Mouse (Mus musculus) embryonic facial prominence, embryonic 11.5 days (tissue): ENCODE results near the gene Nol12. TPM values are rescaled to one million over a fixed set of nuclear protein-coding genes. Genes with fewer than 3 reads are reported as not detected.

Source experiments
- ATAC-seq: fragments of 200-750 bp; cut with Nextera tagmentation; replicated peaks from 2 replicates; pipeline ENCODE4 v1.8.0; 2017; ENCODE audit warnings: low read depth; ENCODE audit not compliant: insufficient number of reproducible peaks, low FRiP score, low TSS enrichment
- DNase-seq: peaks from one replicate; pipeline ENCODE4 v3.0.0-alpha.2; 2015; ENCODE audit warnings: low spot score
- H3K27ac ChIP-seq: fragments of 300-500 bp; sonication (generic); replicated peaks from 2 replicates; pipeline ENCODE4 v1.5.1; 2014; ENCODE audit warnings: mild to moderate bottlenecking, low read depth, low read length, control low read depth
- H3K27me3 ChIP-seq: fragments of 300-500 bp; sonication (generic); 2 replicates; pipeline ENCODE4 v1.6.1; 2014; ENCODE audit warnings: mild to moderate bottlenecking, low read length, moderate library complexity, mixed read lengths; ENCODE audit not compliant: control insufficient read depth, insufficient read depth
- H3K36me3 ChIP-seq: fragments of 300-500 bp; sonication (generic); replicated peaks from 2 replicates; pipeline ENCODE4 v1.6.1; 2014; ENCODE audit warnings: low read depth, mild to moderate bottlenecking, low read length, moderate library complexity, mixed read lengths; ENCODE audit not compliant: control insufficient read depth, insufficient read depth
- H3K4me1 ChIP-seq: fragments of 300-500 bp; sonication (generic); 2 replicates; pipeline ENCODE4 v1.6.1; 2014; ENCODE audit warnings: low read length, mixed read lengths; ENCODE audit not compliant: control insufficient read depth, insufficient read depth
- H3K4me2 ChIP-seq: fragments of 300-500 bp; sonication (generic); 2 replicates; pipeline ENCODE4 v1.6.1; 2014; ENCODE audit warnings: low read depth, mild to moderate bottlenecking, control low read depth, low read length, moderate library complexity
- H3K4me3 ChIP-seq: fragments of 300-500 bp; sonication (generic); 2 replicates; pipeline ENCODE4 v1.5.1; 2014; ENCODE audit warnings: low read depth, low read length, control low read depth
- H3K9ac ChIP-seq: fragments of 300-500 bp; sonication (generic); replicated peaks from 2 replicates; pipeline ENCODE4 v1.6.1; 2014; ENCODE audit warnings: mild to moderate bottlenecking, control low read depth, low read length
- H3K9me3 ChIP-seq: fragments of 300-500 bp; sonication (generic); replicated peaks from 2 replicates; pipeline ENCODE4 v1.6.1; 2016; ENCODE audit warnings: mild to moderate bottlenecking, low read length, inconsistent platforms, mixed read lengths; ENCODE audit not compliant: control insufficient read depth
- WGBS: fragments of 180-500 bp; shearing (Covaris S2); extraction: QIAGEN DNeasy Blood & Tissue Kit; methylation state at CpG from one replicate; pipeline ENCODE4 v1.1.7; 2014; 5-methylcytosine and 5-hydroxymethylcytosine counted together
- polyA plus RNA-seq: library from polyadenylated mRNA; unstranded; fragments of >200 nt; fragmentation: Nextera tagmentation; extraction: Ambion mirVana; gene quantifications from 2 replicates; pipeline ENCODE4 v1.2.1, GENCODE M21; 2014

The Nol12 gene
- polyA plus RNA-seq, 1 experiment from 2014 or later = 56.7 TPM

DNA sequence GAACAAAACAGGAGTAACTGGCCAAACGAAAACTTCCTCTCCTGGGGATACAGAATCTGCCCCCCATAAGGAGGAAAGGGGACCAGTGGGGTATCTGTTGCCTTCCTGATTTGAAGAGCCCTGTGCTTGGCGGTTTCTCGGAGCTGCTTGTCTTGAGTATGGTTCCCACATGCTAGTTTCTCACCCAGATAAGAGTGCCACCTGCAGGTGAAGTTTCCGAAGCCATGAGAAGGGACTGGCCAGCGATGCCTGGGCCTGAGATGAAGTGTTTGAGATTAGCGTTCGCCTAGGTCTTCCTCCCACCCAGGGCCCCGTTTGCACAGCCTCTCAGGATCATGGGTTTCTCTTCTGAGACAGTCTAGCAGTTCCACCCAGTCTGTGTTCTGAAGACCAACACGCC is 22.7 kb upstream of the Nol12 start:
- ATAC-seq (no peak), DNase-seq (peak; percentile 55)
- Histone ChIP-seq H3K27me3 (no peaks in the 10 kb centered on the region), H3K4me2 (no peak overlapping the region), H3K27ac (no peak overlapping the region), H3K36me3 (no peaks in the 10 kb centered on the region; the same call in 1 of the 2 replicates), H3K4me3 (no peak overlapping the region), H3K9me3 (no peaks in the 10 kb centered on the region), H3K9ac (no peak overlapping the region), H3K4me1 (peaks cover 11% of the 10 kb centered on the region)
- WGBS = 37% methylated on average over 9 of the region's 9 CpGs

- peak; percentile 88 for ATAC-seq
Observed at GRCm38 (mm10) chr15:78913632-78914090, 21.1 kb upstream of the Nol12 start, which contains the start of gene Pdxp. Gene Pdxp (plus strand): TSS chr15:78913919.

GRCm38 (mm10) chr15:78914091-78914822 is 20.5 kb upstream of the Nol12 start:
- under 1% methylated on average over 72 of the region's 87 CpGs for WGBS
- no peaks in the 10 kb centered on the region; the same call in 1 of the 2 replicates for H3K36me3 ChIP-seq
- peaks cover 11% of the 10 kb centered on the region for H3K4me1 ChIP-seq

More at GRCm38 (mm10) chr15:78913632-78914090, 21.1 kb upstream of the Nol12 start, which contains the start of gene Pdxp:
- H3K27me3 ChIP-seq = no peaks in the 10 kb centered on the region
- H3K4me1 ChIP-seq = peaks cover 11% of the 10 kb centered on the region
- under 1% methylated on average over 51 of the region's 51 CpGs for WGBS
- peak within 1 kb of the TSS; percentile 81 for H3K4me3 ChIP-seq
- peak within 1 kb of the TSS; percentile 86 for H3K9ac ChIP-seq
- H3K4me2 ChIP-seq = peak within 1 kb of the TSS; percentile 94
- H3K36me3 ChIP-seq = no peaks in the 10 kb centered on the region; the same call in 1 of the 2 replicates
- peak; percentile 99 for DNase-seq
- no peaks in the 10 kb centered on the region for H3K9me3 ChIP-seq
- peak within 1 kb of the TSS; percentile 82 for H3K27ac ChIP-seq

DNA sequence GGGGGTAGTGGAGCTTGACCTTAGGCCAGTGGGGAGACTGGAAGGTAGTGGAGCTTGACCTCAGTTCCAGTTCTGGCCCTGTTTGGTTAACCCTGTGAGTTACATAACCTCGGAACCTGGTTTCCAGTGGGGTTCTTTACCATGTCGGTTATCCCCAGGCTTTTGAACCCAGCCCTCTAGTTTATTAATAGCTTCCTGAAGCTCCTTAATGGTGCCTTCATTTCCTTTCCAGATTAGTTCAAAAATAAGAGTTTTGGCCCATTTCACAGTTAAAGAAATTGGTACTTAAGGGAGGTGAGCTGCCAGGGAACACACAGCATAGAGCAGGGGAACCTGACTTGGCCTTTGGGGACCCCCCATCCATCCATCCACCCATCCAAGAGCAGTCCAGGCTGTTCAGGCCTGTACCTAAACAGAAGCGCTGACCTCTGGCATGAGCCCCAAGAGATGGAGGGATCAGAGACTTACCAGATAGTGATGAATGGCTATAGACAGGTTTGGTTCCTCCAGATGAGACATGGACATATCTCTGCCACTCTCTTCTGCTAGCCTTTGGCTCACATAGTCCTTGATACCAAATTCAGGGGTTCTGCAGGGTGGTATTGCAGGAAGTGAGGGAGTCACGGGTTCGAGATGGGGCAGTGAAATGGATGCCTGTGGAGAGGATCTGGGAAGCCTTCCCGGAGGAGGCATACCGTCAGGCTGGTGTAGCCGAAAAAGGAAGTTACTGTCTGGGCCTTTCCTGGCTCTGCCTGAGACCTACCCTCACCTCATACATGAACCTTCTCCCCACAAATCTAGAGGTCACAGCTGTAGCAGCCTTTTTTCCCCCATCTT is 19.7 kb upstream of the Nol12 start:
- H3K27me3 ChIP-seq = no peaks in the 10 kb centered on the region
- WGBS = 50% methylated on average over 8 of the region's 8 CpGs
- H3K4me3 ChIP-seq = peak overlapping the region; percentile 81
- DNase-seq (no peak), ATAC-seq (no peak)
- no peaks in the 10 kb centered on the region for H3K9me3 ChIP-seq
- H3K4me2 ChIP-seq = peak overlapping the region; percentile 94
- no peaks in the 10 kb centered on the region; the same call in 1 of the 2 replicates for H3K36me3 ChIP-seq
- no peak overlapping the region for H3K27ac ChIP-seq
- H3K4me1 ChIP-seq = peaks cover 11% of the 10 kb centered on the region
- H3K9ac ChIP-seq = peak overlapping the region; percentile 86

More at GRCm38 (mm10) chr15:78914091-78914822, 20.5 kb upstream of the Nol12 start:
- H3K27ac ChIP-seq = peak overlapping the region; percentile 82
- H3K4me3 ChIP-seq = peak overlapping the region; percentile 81
- H3K4me2 ChIP-seq = peak overlapping the region; percentile 94
- H3K9me3 ChIP-seq = no peaks in the 10 kb centered on the region
- DNase-seq = peak; percentile 52
- H3K9ac ChIP-seq = peak overlapping the region; percentile 86
- H3K27me3 ChIP-seq = no peaks in the 10 kb centered on the region
- ATAC-seq = peak; percentile 47; the same call in 1 of the 2 replicates

GRCm38 (mm10) chr15:78915660-78916017 is 19.1 kb upstream of the Nol12 start:
- Histone ChIP-seq H3K36me3 (no peaks in the 10 kb centered on the region; the same call in 1 of the 2 replicates), H3K9me3 (no peaks in the 10 kb centered on the region), H3K27ac (no peak overlapping the region), H3K9ac (peak overlapping the region; percentile 45), H3K4me3 (peak overlapping the region; percentile 81), H3K4me1 (peaks cover 11% of the 10 kb centered on the region), H3K4me2 (peak overlapping the region; percentile 94), H3K27me3 (no peaks in the 10 kb centered on the region)
- ATAC-seq (no peak), DNase-seq (peak; percentile 91)
- 8% methylated on average over 8 of the region's 8 CpGs for WGBS

DNA sequence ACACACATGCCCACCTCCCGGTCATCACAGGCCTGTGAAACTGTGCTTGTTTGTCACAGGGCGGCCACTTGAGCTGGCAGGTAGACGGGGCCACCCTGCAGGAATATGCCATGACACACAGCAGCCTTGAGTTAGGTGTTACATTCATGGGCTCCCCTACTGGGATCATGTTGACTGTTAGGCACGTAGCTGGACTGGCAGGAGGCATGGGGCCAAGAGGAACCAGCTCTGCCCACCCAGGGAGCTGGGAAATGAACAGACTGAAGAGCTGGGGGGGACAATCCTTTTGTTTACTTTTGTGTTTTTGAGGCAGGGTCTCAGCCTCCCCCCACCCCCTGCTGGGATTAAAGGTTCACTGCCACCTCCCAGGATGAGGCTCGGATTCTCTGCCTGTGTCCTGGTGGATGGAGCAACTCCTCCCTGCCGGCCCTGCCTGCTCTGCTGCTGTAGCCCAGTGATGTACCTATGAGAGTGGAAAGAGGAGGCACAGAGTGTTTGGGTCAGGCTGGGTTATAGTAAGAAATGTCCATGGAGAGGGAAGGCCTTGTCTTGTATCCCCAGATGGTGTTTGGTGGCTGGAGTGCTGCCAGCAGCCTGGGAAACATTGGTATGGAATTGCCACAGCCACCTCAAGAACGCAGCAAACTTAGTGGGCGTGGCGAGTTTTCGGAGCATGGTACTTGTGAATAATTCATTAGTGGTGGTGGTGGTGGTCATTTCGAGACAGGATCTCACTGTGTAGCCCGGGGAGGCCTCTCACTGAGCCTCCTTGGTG is 18.5 kb upstream of the Nol12 start:
- no peak for ATAC-seq
- no peaks in the 10 kb centered on the region for H3K27me3 ChIP-seq
- 72% methylated on average over 12 of the region's 12 CpGs for WGBS
- peaks cover 11% of the 10 kb centered on the region for H3K4me1 ChIP-seq
- peak overlapping the region; percentile 45 for H3K9ac ChIP-seq
- H3K9me3 ChIP-seq = no peaks in the 10 kb centered on the region
- peak overlapping the region; percentile 22; the same call in 1 of the 2 replicates for H3K4me3 ChIP-seq
- peak overlapping the region; percentile 94 for H3K4me2 ChIP-seq
- H3K36me3 ChIP-seq = no peaks in the 10 kb centered on the region
- no peak overlapping the region for H3K27ac ChIP-seq
- DNase-seq = no peak

DNA sequence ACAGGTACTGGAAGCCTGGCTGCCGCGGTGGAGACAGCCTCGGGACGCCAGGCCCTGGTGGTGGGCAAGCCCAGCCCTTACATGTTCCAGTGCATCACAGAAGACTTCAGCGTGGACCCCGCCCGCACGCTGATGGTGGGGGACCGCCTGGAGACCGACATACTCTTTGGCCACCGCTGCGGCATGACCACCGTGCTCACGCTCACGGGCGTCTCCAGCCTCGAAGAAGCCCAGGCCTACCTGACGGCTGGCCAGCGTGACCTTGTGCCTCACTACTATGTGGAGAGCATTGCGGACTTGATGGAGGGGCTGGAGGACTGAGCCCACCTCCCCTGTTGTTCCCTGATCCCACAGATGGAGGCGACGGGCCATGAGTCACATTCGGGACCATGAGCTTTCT is 16.6 kb upstream of the Nol12 start:
- H3K4me2 ChIP-seq = no peak overlapping the region
- H3K27ac ChIP-seq = no peak overlapping the region
- peaks cover 11% of the 10 kb centered on the region for H3K4me1 ChIP-seq
- no peaks in the 10 kb centered on the region for H3K36me3 ChIP-seq
- DNase-seq = no peak
- WGBS = 90% methylated on average over 23 of the region's 23 CpGs
- H3K9ac ChIP-seq = no peak overlapping the region
- H3K4me3 ChIP-seq = no peak overlapping the region
- ATAC-seq = no peak
- H3K9me3 ChIP-seq = no peaks in the 10 kb centered on the region
- no peaks in the 10 kb centered on the region for H3K27me3 ChIP-seq
